Mouse (Mus musculus): Measurements from ENCODE around the gene Tpsg1. TPM values are rescaled to one million over a fixed set of nuclear protein-coding genes. Genes with fewer than 3 reads are reported as not detected.
A peak's percentile ranks its signal among the peaks of the same experiment; 100 is the strongest.

Gene Tpsg1
- polyA plus RNA-seq, 1 experiment from 2014 or later: 0.31 TPM

- Histone ChIP-seq H3K4me1 (no peaks in the 10 kb centered on the region), H3K27ac (no peak overlapping the region), H3K27me3 (no peaks in the 10 kb centered on the region), H3K36me3 (peaks cover 34% of the 10 kb centered on the region), H3K9me3 (no peaks in the 10 kb centered on the region), H3K4me3 (no peak overlapping the region), H3K9ac (no peak overlapping the region), H3K4me2 (replicated peaks) (no peak overlapping the region)
- 47% methylated on average over 9 of the region's 9 CpGs for WGBS
- no peak for ATAC-seq (ENCODE audit: insufficient number of reproducible peaks, insufficient read depth, low FRiP score, low TSS enrichment)
Measured at GRCm38 (mm10) chr17:25374011-25374410, 4.9 kb downstream of the Tpsg1 start.

DNA sequence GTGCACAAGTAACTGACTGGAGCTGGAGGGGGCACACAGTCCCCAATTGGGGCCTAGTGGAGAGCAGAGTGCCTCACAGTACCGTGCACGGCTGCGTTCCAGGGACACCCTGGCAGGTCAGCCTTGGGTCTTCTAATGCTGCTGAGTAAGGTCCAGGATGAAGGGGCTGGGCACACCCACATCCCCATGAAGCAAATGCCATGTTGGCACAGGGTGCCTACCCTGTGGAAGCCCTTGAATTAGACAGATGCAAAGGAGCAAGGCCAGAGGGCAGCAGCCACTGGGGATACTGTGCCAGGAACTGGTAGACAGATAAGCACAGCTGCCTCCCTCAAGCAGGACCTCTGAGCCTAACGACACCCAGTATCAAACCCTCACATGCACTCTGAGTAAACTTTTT lies 25.5 kb downstream of the Tpsg1 start:
- peaks cover 38% of the 10 kb centered on the region for H3K36me3 ChIP-seq
- no peak for ATAC-seq (ENCODE audit: insufficient number of reproducible peaks, insufficient read depth, low FRiP score, low TSS enrichment)
- peaks cover 8% of the 10 kb centered on the region; the same call in 1 of the 2 replicates for H3K4me1 ChIP-seq
- H3K9ac ChIP-seq: no peak overlapping the region
- H3K4me2 ChIP-seq (replicated peaks): no peak overlapping the region
- no peaks in the 10 kb centered on the region for H3K27me3 ChIP-seq
- 86% methylated on average over 4 of the region's 4 CpGs for WGBS
- H3K4me3 ChIP-seq: no peak overlapping the region
- H3K9me3 ChIP-seq: no peaks in the 10 kb centered on the region
- no peak overlapping the region for H3K27ac ChIP-seq

- Histone ChIP-seq H3K4me1 (peaks cover 8% of the 10 kb centered on the region; the same call in 1 of the 2 replicates), H3K9me3 (no peaks in the 10 kb centered on the region), H3K27ac (no peak overlapping the region), H3K27me3 (no peaks in the 10 kb centered on the region), H3K9ac (no peak overlapping the region), H3K4me2 (replicated peaks) (no peak overlapping the region), H3K36me3 (peaks cover 17% of the 10 kb centered on the region; the same call in 1 of the 2 replicates), H3K4me3 (no peak overlapping the region)
- 31% methylated on average over 14 of the region's 14 CpGs for whole genome bisulfite sequencing
- no peak for ATAC-seq (ENCODE audit: insufficient number of reproducible peaks, insufficient read depth, low FRiP score, low TSS enrichment)
Measured at GRCm38 (mm10) chr17:25397804-25398519, 28.9 kb downstream of the Tpsg1 start.

DNA sequence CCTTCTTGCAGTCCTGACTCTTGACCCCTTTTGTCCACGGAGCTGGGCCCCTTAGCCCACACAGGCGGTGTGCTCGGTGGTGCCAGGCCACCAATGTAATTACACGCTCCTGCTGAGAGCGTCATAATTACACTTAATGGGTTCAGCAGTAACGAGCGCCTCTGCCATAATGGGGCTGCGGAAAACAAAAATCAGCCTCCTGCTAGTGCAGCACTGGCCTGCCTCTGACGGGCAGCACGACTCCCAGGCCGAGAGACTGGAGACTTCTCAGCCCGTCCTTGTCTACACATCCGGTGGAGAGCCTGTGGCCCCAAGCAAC lies 29.4 kb downstream of the Tpsg1 start:
- 37% methylated on average over 13 of the region's 13 CpGs for WGBS
- Histone ChIP-seq H3K4me3 (no peak overlapping the region), H3K27me3 (no peaks in the 10 kb centered on the region), H3K4me2 (replicated peaks) (no peak overlapping the region), H3K9me3 (no peaks in the 10 kb centered on the region), H3K4me1 (peaks cover 8% of the 10 kb centered on the region; the same call in 1 of the 2 replicates), H3K9ac (no peak overlapping the region), H3K36me3 (peaks cover 14% of the 10 kb centered on the region; the same call in 1 of the 2 replicates), H3K27ac (no peak overlapping the region)
- no peak for ATAC-seq (ENCODE audit: insufficient number of reproducible peaks, insufficient read depth, low FRiP score, low TSS enrichment)

DNA sequence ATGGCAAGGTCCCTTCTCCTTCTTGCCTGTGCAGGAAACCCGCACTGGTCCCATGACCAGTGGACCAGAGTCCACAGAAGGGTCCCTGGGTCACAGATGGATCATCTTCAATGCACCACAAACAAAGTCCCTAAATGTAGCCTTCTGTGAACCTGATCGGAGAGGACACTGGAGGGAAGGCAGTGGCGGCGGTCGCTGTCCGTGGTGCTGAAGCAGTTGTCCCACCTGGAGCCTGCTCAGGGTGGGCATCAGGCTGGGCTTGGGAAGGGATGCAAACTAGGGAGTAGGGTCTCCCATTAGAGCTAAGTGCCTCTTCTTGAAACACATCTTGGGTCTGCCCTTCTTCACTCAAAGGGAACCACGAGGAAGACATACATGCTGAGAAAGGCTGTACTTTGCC lies 31.4 kb downstream of the Tpsg1 start:
- Histone ChIP-seq H3K4me2 (replicated peaks) (no peak overlapping the region), H3K27me3 (no peaks in the 10 kb centered on the region), H3K36me3 (no peaks in the 10 kb centered on the region), H3K4me1 (peaks cover 23% of the 10 kb centered on the region), H3K4me3 (no peak overlapping the region), H3K27ac (no peak overlapping the region), H3K9me3 (no peaks in the 10 kb centered on the region), H3K9ac (no peak overlapping the region)
- ATAC-seq (ENCODE audit: insufficient number of reproducible peaks, insufficient read depth, low FRiP score, low TSS enrichment): no peak
- 6% methylated on average over 7 of the region's 7 CpGs for WGBS

GRCm38 (mm10) chr17:25401491-25401890 lies 32.4 kb downstream of the Tpsg1 start:
- no peaks in the 10 kb centered on the region for H3K9me3 ChIP-seq
- peaks cover 34% of the 10 kb centered on the region for H3K4me1 ChIP-seq
- 25% methylated on average over 4 of the region's 4 CpGs for WGBS
- no peak for ATAC-seq (ENCODE audit: insufficient number of reproducible peaks, insufficient read depth, low FRiP score, low TSS enrichment)
- H3K4me3 ChIP-seq: no peak overlapping the region
- H3K36me3 ChIP-seq: no peaks in the 10 kb centered on the region
- no peak overlapping the region for H3K4me2 ChIP-seq (replicated peaks)
- no peak overlapping the region for H3K27ac ChIP-seq
- no peak overlapping the region for H3K9ac ChIP-seq
- H3K27me3 ChIP-seq: no peaks in the 10 kb centered on the region

DNA sequence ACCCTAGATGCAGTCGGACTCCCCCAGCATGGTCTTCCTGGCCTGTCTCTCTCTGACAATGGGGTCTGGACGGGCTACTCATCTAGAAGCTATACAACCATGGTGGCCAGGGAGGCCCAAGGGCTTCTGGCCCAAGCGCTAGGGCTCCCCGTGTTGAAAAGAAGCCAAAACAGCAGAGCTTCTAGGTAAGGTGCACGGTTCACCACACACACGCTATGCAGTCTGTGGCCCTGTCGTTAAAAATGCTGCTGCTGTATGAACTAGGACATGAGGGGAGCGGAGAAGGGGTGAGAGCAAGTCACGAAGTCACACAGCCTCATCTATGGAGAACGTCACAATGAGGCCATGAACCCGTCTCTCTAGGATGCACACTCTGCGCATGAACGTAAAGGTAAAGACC lies 33.2 kb downstream of the Tpsg1 start:
- WGBS: 82% methylated on average over 13 of the region's 13 CpGs
- no peaks in the 10 kb centered on the region for H3K9me3 ChIP-seq
- H3K4me1 ChIP-seq: peaks cover 41% of the 10 kb centered on the region
- H3K27me3 ChIP-seq: no peaks in the 10 kb centered on the region
- H3K4me3 ChIP-seq: no peak overlapping the region
- ATAC-seq (ENCODE audit: insufficient number of reproducible peaks, insufficient read depth, low FRiP score, low TSS enrichment): no peak
- no peak overlapping the region for H3K4me2 ChIP-seq (replicated peaks)
- H3K9ac ChIP-seq: no peak overlapping the region
- H3K36me3 ChIP-seq: no peaks in the 10 kb centered on the region
- no peak overlapping the region for H3K27ac ChIP-seq

DNA sequence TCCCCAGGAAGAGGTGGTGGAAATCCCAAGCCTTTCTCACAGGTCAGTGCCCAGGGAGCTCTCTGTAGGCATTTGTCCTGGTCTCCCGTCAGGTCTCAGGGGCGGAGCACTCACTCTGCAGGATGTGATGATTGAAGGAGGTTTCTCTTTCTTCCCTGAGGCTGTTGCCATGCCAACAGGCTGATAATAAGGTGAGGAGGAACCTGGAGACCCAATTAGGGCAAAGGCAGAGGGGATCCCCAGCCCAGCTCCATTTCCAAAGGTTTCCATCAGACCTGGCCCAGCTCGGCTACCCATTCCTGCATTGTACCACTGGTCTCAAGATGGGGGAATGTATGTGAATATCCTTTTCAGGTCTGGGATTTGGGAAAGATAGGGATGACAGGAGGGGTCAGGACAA lies 35.1 kb downstream of the Tpsg1 start:
- no peak overlapping the region for H3K4me2 ChIP-seq (replicated peaks)
- H3K9me3 ChIP-seq: no peaks in the 10 kb centered on the region
- no peak for ATAC-seq (ENCODE audit: insufficient number of reproducible peaks, insufficient read depth, low FRiP score, low TSS enrichment)
- H3K4me1 ChIP-seq: peaks cover 40% of the 10 kb centered on the region
- H3K9ac ChIP-seq: no peak overlapping the region
- WGBS: 32% methylated on average over 3 of the region's 3 CpGs
- no peak overlapping the region for H3K4me3 ChIP-seq
- no peak overlapping the region for H3K27ac ChIP-seq
- no peaks in the 10 kb centered on the region for H3K27me3 ChIP-seq
- H3K36me3 ChIP-seq: no peaks in the 10 kb centered on the region

- no peaks in the 10 kb centered on the region for H3K27me3 ChIP-seq
- no peaks in the 10 kb centered on the region for H3K36me3 ChIP-seq
- no peaks in the 10 kb centered on the region for H3K9me3 ChIP-seq
- 0 out of 2 replicates have a peak, but pooled peaks have one; percentile 18 for ATAC-seq (ENCODE audit: insufficient number of reproducible peaks, insufficient read depth, low FRiP score, low TSS enrichment)
- H3K4me1 ChIP-seq: peaks cover 51% of the 10 kb centered on the region
- H3K9ac ChIP-seq: no peak overlapping the region
- 13% methylated on average over 10 of the region's 10 CpGs for WGBS
- H3K4me2 ChIP-seq (replicated peaks): no peak overlapping the region
- H3K4me3 ChIP-seq: no peak overlapping the region
- H3K27ac ChIP-seq: 0 out of 2 replicates have a peak overlapping the region, but pooled peaks have one; percentile 50
Measured at GRCm38 (mm10) chr17:25405224-25405895, 36.3 kb downstream of the Tpsg1 start.

- H3K36me3 ChIP-seq: no peaks in the 10 kb centered on the region
- H3K4me2 ChIP-seq (replicated peaks): no peak overlapping the region
- H3K4me1 ChIP-seq: peaks cover 58% of the 10 kb centered on the region
- H3K27ac ChIP-seq: 0 out of 2 replicates have a peak overlapping the region, but pooled peaks have one; percentile 50
- H3K9ac ChIP-seq: no peak overlapping the region
- no peak overlapping the region for H3K4me3 ChIP-seq
- no peaks in the 10 kb centered on the region for H3K9me3 ChIP-seq
- ATAC-seq (ENCODE audit: insufficient number of reproducible peaks, insufficient read depth, low FRiP score, low TSS enrichment): no peak
- WGBS: 13% methylated on average over 6 of the region's 6 CpGs
- no peaks in the 10 kb centered on the region for H3K27me3 ChIP-seq
Measured at GRCm38 (mm10) chr17:25406011-25406441, 37.0 kb downstream of the Tpsg1 start.

- H3K4me1 ChIP-seq: peaks cover 64% of the 10 kb centered on the region
- no peak overlapping the region for H3K4me2 ChIP-seq (replicated peaks)
- 84% methylated on average over 4 of the region's 4 CpGs for WGBS
- no peak overlapping the region for H3K4me3 ChIP-seq
- no peaks in the 10 kb centered on the region for H3K36me3 ChIP-seq
- H3K27ac ChIP-seq: no peak overlapping the region
- ATAC-seq (ENCODE audit: insufficient number of reproducible peaks, insufficient read depth, low FRiP score, low TSS enrichment): no peak
- no peaks in the 10 kb centered on the region for H3K9me3 ChIP-seq
- H3K27me3 ChIP-seq: no peaks in the 10 kb centered on the region
- no peak overlapping the region for H3K9ac ChIP-seq
Measured at GRCm38 (mm10) chr17:25407352-25407751, 38.3 kb downstream of the Tpsg1 start.

- Histone ChIP-seq H3K4me2 (replicated peaks) (no peak overlapping the region), H3K27ac (no peak overlapping the region), H3K9ac (no peak overlapping the region), H3K36me3 (no peaks in the 10 kb centered on the region), H3K4me3 (no peak overlapping the region), H3K9me3 (no peaks in the 10 kb centered on the region), H3K27me3 (no peaks in the 10 kb centered on the region), H3K4me1 (peaks cover 64% of the 10 kb centered on the region)
- WGBS: 84% methylated on average over 7 of the region's 7 CpGs
- no peak for ATAC-seq (ENCODE audit: insufficient number of reproducible peaks, insufficient read depth, low FRiP score, low TSS enrichment)
Measured at GRCm38 (mm10) chr17:25408302-25408999, 39.4 kb downstream of the Tpsg1 start.

Measured in embryonic facial prominence, embryonic 12.5 days (tissue).